Mouse (Mus musculus) CH12.LX (cell line): ENCODE measurements around the gene Wasf1. TPM values are rescaled to one million over a fixed set of nuclear protein-coding genes. Genes with fewer than 3 reads are reported as not detected.

ENCODE experiments used
- DNase-seq: peaks from one replicate; pipeline ENCODE4 v3.0.0-alpha.2; 2013; ENCODE audit errors: extremely low read depth
- H3K27ac ChIP-seq: 2 replicates; pipeline ENCODE4 v1.5.1; 2012; ENCODE audit warnings: low read depth, mild to moderate bottlenecking, control low read depth, moderate library complexity; ENCODE audit not compliant: insufficient read depth
- H3K27me3 ChIP-seq: replicated peaks from 2 replicates; pipeline ENCODE3; 2012; ENCODE audit warnings: inconsistent platforms
- H3K36me3 ChIP-seq, 2 experiments: replicated peaks in 1 of 2; 2 replicates each; pipeline versions ENCODE3 to v1.6.1; 2012; ENCODE audit warnings: inconsistent platforms in 1 of 2, low read length in 1 of 2, mild to moderate bottlenecking in 1 of 2, mixed read lengths in 1 of 2, moderate library complexity in 1 of 2; ENCODE audit not compliant: control insufficient read depth in 1 of 2, insufficient read depth in 1 of 2
- H3K4me1 ChIP-seq, 2 experiments: 2 replicates each; pipeline ENCODE4 v1.6.1; 2012; ENCODE audit warnings: inconsistent platforms in 1 of 2, moderate library complexity in 1 of 2; ENCODE audit not compliant: insufficient read depth in 2 of 2, control insufficient read depth in 1 of 2
- H3K4me2 ChIP-seq: 2 replicates; pipeline ENCODE4 v1.6.1; 2012; ENCODE audit warnings: low read depth, mild to moderate bottlenecking, control low read depth; ENCODE audit not compliant: poor library complexity, insufficient read depth, severe bottlenecking
- H3K4me3 ChIP-seq, 3 experiments: fragments of 150-350 bp in 1 of 3; sonication (generic) in 1 of 3; replicated peaks in 1 of 3; 2 replicates each; pipeline versions ENCODE3 to v1.5.1; 2011 to 2012; ENCODE audit warnings: low read depth in 2 of 3, low read length in 2 of 3, mild to moderate bottlenecking in 2 of 3, moderate library complexity in 2 of 3, control low read depth in 1 of 3, improper control_type of control experiment in 1 of 3, inconsistent platforms in 1 of 3, mixed read lengths in 1 of 3; ENCODE audit not compliant: poor library complexity in 1 of 3
- H3K79me2 ChIP-seq: replicated peaks from 2 replicates; pipeline ENCODE4 v1.6.1; 2012; ENCODE audit warnings: mild to moderate bottlenecking, moderate library complexity; ENCODE audit not compliant: control insufficient read depth, poor library complexity, insufficient read depth, severe bottlenecking; ENCODE audit errors: extremely low read depth
- H3K9ac ChIP-seq: 2 replicates; pipeline ENCODE4 v1.6.1; 2012; ENCODE audit warnings: low read depth, mild to moderate bottlenecking, control low read depth, moderate library complexity; ENCODE audit not compliant: insufficient read depth
- H3K9me3 ChIP-seq: replicated peaks from 2 replicates; pipeline ENCODE3; 2012; ENCODE audit warnings: low read length, inconsistent platforms, mixed read lengths
- BHLHE40 ChIP-seq: IDR thresholded peaks from 2 replicates; pipeline ENCODE4 v1.6.1; 2011; ENCODE audit warnings: mild to moderate bottlenecking, low read depth, low read length, improper control_type of control experiment
- CHD2 ChIP-seq: IDR thresholded peaks from 2 replicates; pipeline ENCODE4 v1.6.1; 2011; ENCODE audit warnings: low read length, improper control_type of control experiment
- E2F4 ChIP-seq: IDR thresholded peaks from 2 replicates; pipeline ENCODE4 v1.6.1; 2011; ENCODE audit warnings: low read depth, low read length, improper control_type of control experiment; ENCODE audit not compliant: insufficient replicate concordance
- EP300 ChIP-seq: IDR thresholded peaks from 2 replicates; pipeline ENCODE4 v1.6.1; 2011; ENCODE audit warnings: low read length, improper control_type of control experiment
- ETS1 ChIP-seq: conservative IDR thresholded peaks from 2 replicates; pipeline ENCODE4 v1.6.1; 2012; ENCODE audit warnings: low read depth, mild to moderate bottlenecking, inconsistent platforms, low read length, improper control_type of control experiment, moderate library complexity
- GABPA ChIP-seq: IDR thresholded peaks from 2 replicates; pipeline ENCODE4 v1.6.1; 2012; ENCODE audit warnings: low read depth, low read length, improper control_type of control experiment, inconsistent platforms; ENCODE audit not compliant: insufficient replicate concordance
- HCFC1 ChIP-seq: IDR thresholded peaks from 2 replicates; pipeline ENCODE4 v1.6.1; 2012; ENCODE audit warnings: low read depth, mild to moderate bottlenecking, inconsistent platforms, low read length, improper control_type of control experiment
- JUND ChIP-seq: conservative IDR thresholded peaks from 2 replicates; pipeline ENCODE4 v1.6.1; 2011; ENCODE audit warnings: low read depth, low read length, improper control_type of control experiment
- KAT2A ChIP-seq: IDR thresholded peaks from 2 replicates; pipeline ENCODE4 v1.6.1; 2012; ENCODE audit warnings: low read length, improper control_type of control experiment, inconsistent platforms; ENCODE audit not compliant: insufficient replicate concordance
- MAX ChIP-seq: IDR thresholded peaks from 2 replicates; pipeline ENCODE4 v1.6.1; 2011; ENCODE audit warnings: low read length, improper control_type of control experiment
- MAZ ChIP-seq: IDR thresholded peaks from 2 replicates; pipeline ENCODE4 v1.6.1; 2012; ENCODE audit warnings: low read depth, mild to moderate bottlenecking, inconsistent platforms, low read length, improper control_type of control experiment, moderate library complexity
- MEF2A ChIP-seq: IDR thresholded peaks from 2 replicates; pipeline ENCODE4 v1.6.1; 2014; ENCODE audit warnings: low read depth, mild to moderate bottlenecking, inconsistent platforms, low read length, improper control_type of control experiment, borderline replicate concordance
- MYC ChIP-seq: IDR thresholded peaks from 2 replicates; pipeline ENCODE4 v1.6.1; 2011; ENCODE audit warnings: low read depth, mild to moderate bottlenecking, improper control_type of control experiment, low read length
- NRF1 ChIP-seq: IDR thresholded peaks from 2 replicates; pipeline ENCODE4 v1.6.1; 2014; ENCODE audit warnings: low read depth, mild to moderate bottlenecking, inconsistent platforms, low read length, improper control_type of control experiment, moderate library complexity
- PAX5 ChIP-seq: IDR thresholded peaks from 2 replicates; pipeline ENCODE4 v1.6.1; 2012; ENCODE audit warnings: low read length, inconsistent platforms, mixed read lengths
- POLR2A ChIP-seq: IDR thresholded peaks from 2 replicates; pipeline ENCODE4 v1.6.1; 2011; ENCODE audit warnings: low read depth, mild to moderate bottlenecking, improper control_type of control experiment, low read length
- POLR2AphosphoS2 ChIP-seq: IDR thresholded peaks from 2 replicates; pipeline ENCODE4 v1.6.1; 2011; ENCODE audit warnings: low read depth, low read length, improper control_type of control experiment
- RCOR1 ChIP-seq: conservative IDR thresholded peaks from 2 replicates; pipeline ENCODE4 v1.6.1; 2012; ENCODE audit warnings: low read depth, mild to moderate bottlenecking, inconsistent platforms, low read length, improper control_type of control experiment
- TBP ChIP-seq: conservative IDR thresholded peaks from 2 replicates; pipeline ENCODE4 v1.6.1; 2011; ENCODE audit warnings: low read depth, low read length, improper control_type of control experiment
- TCF12 ChIP-seq: IDR thresholded peaks from 2 replicates; pipeline ENCODE4 v1.6.1; 2014; ENCODE audit warnings: low read depth, mild to moderate bottlenecking, inconsistent platforms, low read length, improper control_type of control experiment
- USF1 ChIP-seq: IDR thresholded peaks from 2 replicates; pipeline ENCODE4 v1.6.1; 2014; ENCODE audit warnings: low read depth, mild to moderate bottlenecking, inconsistent platforms, low read length, improper control_type of control experiment
- USF2 ChIP-seq: conservative IDR thresholded peaks from 2 replicates; pipeline ENCODE4 v1.6.1; 2011; ENCODE audit warnings: low read depth, low read length, improper control_type of control experiment
- ZKSCAN1 ChIP-seq: IDR thresholded peaks from 2 replicates; pipeline ENCODE4 v1.6.1; 2012; ENCODE audit warnings: low read depth, inconsistent platforms, low read length, improper control_type of control experiment, borderline replicate concordance
- ZMIZ1 ChIP-seq: IDR thresholded peaks from 2 replicates; pipeline ENCODE4 v1.6.1; 2012; ENCODE audit warnings: low read depth, mild to moderate bottlenecking, inconsistent platforms, low read length, improper control_type of control experiment
- dilution Hi-C: fragments of 300-500 bp; cut with MboI; formaldehyde crosslinking; loops from 2 replicates; pipeline ENCODE4 v1.14.3; 2020; ENCODE audit warnings: low sequenced_read_pairs; ENCODE audit not compliant: extremely low pct_unique_long_range_greater_than_20kb, extremely low pct_ligation_motif_present
- in situ Hi-C: fragments of 300-500 bp; cut with MboI; formaldehyde crosslinking; loops from 3 replicates; pipeline ENCODE4 v1.14.3; 2019; ENCODE audit warnings: low sequenced_read_pairs, low pct_ligation_motif_present, low pct_unique_long_range_greater_than_20kb, mixed read lengths
- polyA plus RNA-seq: library from polyadenylated mRNA; unstranded; fragments of >175 nt; gene quantifications from 2 replicates; pipeline ENCODE4 v1.2.1, GENCODE M21; 2012; ENCODE audit warnings: low read depth; ENCODE audit not compliant: insufficient read length
- total RNA-seq, 2 experiments: library from RNA; depleted of rRNA; stranded (reverse); fragments of 300-350 nt in 1 of 2; fragments of >200 nt in 1 of 2; gene quantifications; 2 replicates each; pipeline ENCODE4 v1.2.3; 2012 to 2014

Gene Wasf1
- total and polyA plus RNA-seq, 3 experiments, result 0.09 TPM; not detected in 2

GRCm38 (mm10) chr10:40910811-40911210 is 27.5 kb downstream of the Wasf1 start:
- TF ChIP-seq ZMIZ1, result no peak
- no peak for TF ChIP-seq HCFC1
- TF ChIP-seq KAT2A, result no peak
- TF ChIP-seq MAZ, result no peak
- TF ChIP-seq E2F4, result no peak
- TF ChIP-seq ZKSCAN1, result no peak
- TF ChIP-seq TCF12, result no peak
- no peak for TF ChIP-seq POLR2A
- no peak for TF ChIP-seq USF1
- TF ChIP-seq RCOR1, result no peak
- no peak for TF ChIP-seq MAX
- TF ChIP-seq BHLHE40, result no peak
- TF ChIP-seq, all 38 proteins: peak for 0

GRCm38 (mm10) chr10:40915240-40915639 is 32.0 kb downstream of the Wasf1 start:
- no peak overlapping the region for H3K27ac ChIP-seq
- H3K79me2 ChIP-seq, result no peaks in the 10 kb centered on the region
- no peak overlapping the region for H3K4me3 ChIP-seq
- H3K9me3 ChIP-seq, result no peaks in the 10 kb centered on the region
- H3K36me3 ChIP-seq, result no peaks in the 10 kb centered on the region
- H3K4me1 ChIP-seq, result peaks cover 0 to 3% of the 10 kb centered on the region in 2 experiments; a peak in 1 of 4 replicates
- H3K27me3 ChIP-seq, result no peaks in the 10 kb centered on the region
- TF ChIP-seq NRF1 (no peak), JUND (no peak), ZKSCAN1 (no peak), POLR2AphosphoS2 (no peak), E2F4 (no peak), EP300 (no peak), GABPA (no peak), CHD2 (no peak), MEF2A (no peak), TCF12 (no peak), TBP (no peak), MYC (no peak), USF2 (no peak), POLR2A (no peak), HCFC1 (no peak), RCOR1 (no peak), PAX5 (no peak), MAX (no peak), ETS1 (no peak)
- no peak for DNase-seq
- no peak overlapping the region for H3K4me2 ChIP-seq
- dilution Hi-C loops, result no loop called here
- H3K9ac ChIP-seq, result no peak overlapping the region
- in situ Hi-C loops, result no loop called here

More at GRCm38 (mm10) chr10:40910811-40911210, 27.5 kb downstream of the Wasf1 start:
- Histone ChIP-seq H3K27me3 (no peaks in the 10 kb centered on the region), H3K79me2 (no peaks in the 10 kb centered on the region), H3K9ac (no peak overlapping the region), H3K36me3 (no peaks in the 10 kb centered on the region), H3K9me3 (no peaks in the 10 kb centered on the region), H3K4me3 (no peak overlapping the region), H3K27ac (no peak overlapping the region), H3K4me1 (no peaks in the 10 kb centered on the region; a peak in 1 of 4 replicates), H3K4me2 (no peak overlapping the region)
- dilution Hi-C loops (no loop called here), in situ Hi-C loops (no loop called here)
- DNase-seq, result no peak
